Mouse (Mus musculus): ENCODE results near the gene Matn3.

Gene Matn3

DNA sequence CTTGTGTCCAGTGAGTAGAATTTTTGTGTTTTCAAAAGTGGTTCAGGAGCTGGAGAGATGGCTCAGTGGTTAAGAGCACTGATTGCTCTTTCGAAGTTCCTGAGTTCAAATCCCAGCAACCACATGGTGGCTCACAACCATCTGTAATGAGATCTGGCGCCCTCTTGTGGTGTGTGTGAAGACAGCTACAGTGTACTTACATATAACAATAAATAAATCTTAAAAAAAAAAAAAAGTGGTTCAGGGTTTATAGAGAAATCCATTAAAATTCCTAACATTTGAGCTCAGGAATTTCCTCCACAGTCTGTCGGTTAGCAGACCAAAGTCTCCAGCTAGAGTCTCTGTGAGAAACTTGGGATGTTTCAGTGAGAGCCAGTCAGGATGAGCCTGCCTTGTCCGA is 11.5 kb upstream of the Matn3 start:
- DNase-seq: peak; percentile 32 to 47

GRCm38 (mm10) chr12:8939490-8939889 is 8.2 kb upstream of the Matn3 start:
- DNase-seq: no peak

DNA sequence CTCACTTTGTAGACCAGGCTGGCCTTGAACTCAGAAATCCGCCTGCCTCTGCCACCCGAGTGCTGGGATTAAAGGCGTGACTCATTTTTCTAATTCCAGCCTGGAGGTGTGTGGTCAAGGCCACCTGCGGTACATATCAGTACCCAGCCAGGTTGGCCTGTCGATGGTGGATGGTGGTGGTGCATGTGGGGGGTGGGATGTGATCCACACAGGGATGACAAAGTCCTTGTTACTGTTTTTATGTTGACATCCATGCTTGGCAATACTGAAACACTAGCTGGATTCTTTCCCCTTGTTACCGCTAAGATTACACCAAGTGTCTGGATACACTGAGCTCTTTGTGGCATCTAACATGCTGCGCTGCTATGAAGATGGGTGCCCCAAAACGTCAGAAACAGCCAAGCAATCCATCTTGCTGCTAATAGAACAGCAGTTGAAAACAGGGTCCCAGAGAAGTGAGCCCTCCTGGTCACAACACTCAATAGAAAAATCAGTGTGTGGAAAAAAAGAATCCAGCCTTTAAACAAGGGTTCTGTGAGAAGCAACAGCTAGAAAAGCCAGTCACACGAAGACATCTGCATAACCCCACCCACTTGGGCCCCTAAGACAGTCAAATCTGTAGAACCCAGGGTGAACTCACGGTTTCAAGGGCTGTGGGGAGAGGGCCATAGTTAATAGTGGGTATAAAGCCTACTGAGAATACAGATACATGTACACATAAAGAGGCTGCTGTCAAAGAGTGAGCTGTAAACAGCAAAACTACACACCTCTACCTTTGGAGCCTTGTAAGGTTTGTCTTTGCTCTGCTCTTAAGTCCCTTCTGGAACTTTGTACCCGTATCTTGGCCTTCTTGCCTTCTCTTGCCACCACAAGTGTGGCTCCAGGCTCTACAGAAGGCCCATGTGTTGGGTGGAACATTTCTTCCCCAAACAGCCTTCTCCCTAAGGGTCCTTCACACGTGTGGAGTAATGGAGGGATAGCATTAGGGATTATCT is 7.4 kb upstream of the Matn3 start:
- no peak for DNase-seq

DNA sequence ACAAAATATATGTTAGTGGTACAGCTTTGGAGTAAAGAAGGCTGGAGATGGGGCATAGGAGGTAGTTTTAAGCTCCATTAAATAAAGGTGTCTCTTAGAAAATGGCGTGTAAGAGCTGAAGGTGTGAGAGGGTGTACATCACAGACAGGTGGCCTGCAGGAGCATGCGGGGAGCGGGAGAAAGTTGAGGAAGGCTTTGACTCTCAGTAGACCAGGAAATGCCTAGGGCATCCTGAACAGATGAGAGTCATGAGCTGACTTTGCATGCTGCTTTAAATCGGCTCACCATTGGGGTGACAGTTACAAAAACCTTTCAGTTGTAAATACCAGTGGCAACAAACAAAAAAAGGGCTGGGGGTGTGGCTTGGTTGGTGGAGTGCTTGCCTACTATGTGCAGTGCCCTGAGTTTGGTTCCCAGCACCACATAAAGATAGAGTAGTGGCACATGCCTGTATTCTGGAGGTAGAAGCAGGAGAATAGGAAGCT is 6.6 kb upstream of the Matn3 start:
- no peak for DNase-seq

- no peak for DNase-seq
These were observed 5.9 kb upstream of the Matn3 start for GRCm38 (mm10) chr12:8941699-8942392.

DNA sequence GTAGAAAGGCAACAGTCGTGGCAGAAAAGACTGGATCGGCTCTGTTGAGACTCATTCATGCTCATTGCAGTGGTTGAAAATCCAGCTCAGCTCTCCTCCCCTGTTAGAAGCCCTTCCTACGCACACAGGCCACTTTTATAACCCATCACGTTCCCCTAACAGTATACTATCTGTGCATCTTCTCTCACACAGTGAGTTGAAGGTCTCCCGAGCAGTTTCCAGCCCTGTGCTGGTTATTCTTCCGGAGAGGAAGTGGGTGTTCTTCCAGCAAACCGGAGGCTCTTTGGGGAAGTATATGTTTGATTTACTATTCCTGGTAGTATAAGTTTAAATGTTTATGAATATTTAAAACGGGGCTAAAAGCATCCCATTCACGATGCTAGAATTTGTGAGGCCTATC is 566 bp upstream of the Matn3 start:
- no peak for DNase-seq

DNA sequence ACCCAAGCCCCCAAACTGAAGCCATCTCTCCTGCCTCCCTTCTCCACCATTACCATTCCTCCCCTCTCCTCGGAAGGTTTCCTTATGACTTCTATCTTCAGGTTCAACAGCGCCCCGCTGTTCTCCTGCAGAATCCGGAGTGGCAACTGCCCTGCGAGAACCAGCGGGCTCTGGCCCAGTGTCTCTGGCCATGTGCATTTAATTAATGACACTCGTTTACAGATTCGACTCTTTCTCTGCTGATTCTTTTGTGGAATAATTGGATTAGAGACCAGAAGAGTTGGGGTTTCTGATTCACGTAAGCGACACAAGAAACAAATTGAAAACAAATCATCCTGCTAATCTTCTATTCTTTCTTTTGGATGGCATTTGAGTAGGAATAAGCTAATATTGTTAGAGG is 5.4 kb downstream of the Matn3 start:
- no peak for DNase-seq

- DNase-seq: no peak
These were observed 6.4 kb downstream of the Matn3 start for GRCm38 (mm10) chr12:8954161-8954561.

- DNase-seq: no peak
These were observed 14.0 kb downstream of the Matn3 start for GRCm38 (mm10) chr12:8961607-8962316.

DNA sequence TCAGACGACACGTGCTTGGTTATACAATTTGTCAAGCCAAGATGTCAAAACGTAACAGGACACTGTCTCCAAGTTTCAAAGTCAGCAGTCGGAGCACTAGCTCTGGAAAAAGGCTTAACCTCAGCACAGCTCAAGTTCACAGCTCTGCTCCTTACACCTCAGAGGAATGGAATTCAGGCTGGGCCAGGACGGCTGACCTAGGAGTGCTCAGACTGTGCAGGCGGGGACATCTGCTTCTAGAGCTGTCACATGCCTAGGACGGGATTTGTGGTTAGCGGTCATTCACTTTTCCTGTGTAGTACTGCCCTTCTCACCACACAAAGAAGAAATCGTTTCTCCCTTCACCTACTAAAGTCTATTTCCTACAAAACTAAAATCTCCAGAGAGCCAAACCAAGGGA is 22.1 kb downstream of the Matn3 start:
- no peak for DNase-seq

DNA sequence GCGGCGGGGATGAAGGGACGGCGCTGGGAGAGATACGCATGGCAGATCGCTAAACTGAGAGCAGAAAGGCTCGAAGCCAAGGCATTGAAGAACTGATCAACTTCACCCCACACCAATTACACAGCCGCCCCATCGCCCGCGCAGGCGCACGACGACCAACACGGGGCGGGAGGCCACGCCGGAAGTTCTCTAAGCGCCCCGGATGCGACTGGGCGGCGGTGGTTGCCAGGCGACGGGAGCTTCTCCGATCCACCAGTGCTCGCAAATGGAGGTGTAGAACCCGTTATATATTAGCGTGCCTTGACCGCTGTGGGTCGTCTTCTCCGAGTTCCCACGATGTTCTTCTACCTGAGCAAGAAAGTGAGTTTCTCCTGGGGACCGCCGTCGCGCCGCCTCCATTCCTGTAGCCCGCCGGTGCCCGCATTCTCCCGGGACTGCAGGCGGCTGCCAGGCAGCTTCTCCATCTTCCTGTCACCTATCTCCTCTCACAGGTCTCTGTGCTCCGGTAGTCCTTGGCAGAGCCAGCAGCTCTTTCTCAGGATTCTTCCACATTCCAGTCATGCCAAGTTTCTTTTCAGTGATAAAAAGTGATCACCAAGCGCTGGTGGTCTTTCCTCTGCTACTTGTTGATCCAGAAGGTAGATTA is 26.2 kb downstream of the Matn3 start, which contains the start of gene Wdr35:
Gene Wdr35, plus strand, starts transcription at position 73 of the 646 bp plus-strand sequence.
- DNase-seq: peak; percentile 94

DNA sequence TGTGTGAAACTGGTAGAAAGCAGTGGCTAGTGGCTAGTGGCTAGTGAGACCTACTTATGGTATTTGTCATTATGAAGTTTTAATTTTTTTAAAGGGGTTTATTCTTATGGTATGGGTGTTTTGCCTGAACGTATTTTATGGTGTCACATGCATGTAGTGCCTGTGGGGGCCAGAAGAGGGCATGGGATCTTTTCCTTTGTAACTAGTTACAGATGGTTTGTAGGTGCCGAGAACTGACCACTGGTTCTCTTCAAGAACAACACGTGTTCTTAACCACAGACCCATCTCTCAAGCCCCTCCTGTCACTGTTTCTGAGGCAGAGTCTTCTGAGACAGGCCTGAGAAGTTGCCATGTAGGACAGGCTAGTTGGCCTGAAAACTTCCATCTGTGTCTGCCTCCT is 27.3 kb downstream of the Matn3 start:
- DNase-seq: no peak

DNA sequence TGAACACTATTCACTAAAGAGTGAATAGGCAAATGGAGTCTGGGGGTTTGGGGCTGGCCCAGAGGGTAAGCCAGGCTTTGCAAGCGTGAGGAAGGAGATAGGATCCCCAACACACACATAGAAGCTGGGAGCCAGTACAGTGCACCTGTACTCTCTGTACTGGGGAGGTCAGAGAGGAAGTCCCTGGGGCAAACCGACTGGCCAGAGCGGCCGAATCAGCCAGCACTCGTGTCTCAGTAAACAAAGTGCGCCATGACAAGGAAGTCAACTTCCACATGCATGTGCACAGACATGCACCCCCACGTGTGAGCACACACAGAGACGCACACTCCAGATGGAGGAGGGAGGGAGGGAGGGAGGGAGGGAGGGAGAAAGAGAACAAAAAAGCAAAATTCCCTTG is 45.5 kb downstream of the Matn3 start:
- no peak for DNase-seq

- no peak for DNase-seq
These were observed 50.6 kb downstream of the Matn3 start for GRCm38 (mm10) chr12:8998318-8998717.

GRCm38 (mm10) chr12:9002038-9002648 is 54.4 kb downstream of the Matn3 start:
- peak; percentile 73 to 74 for DNase-seq

DNA sequence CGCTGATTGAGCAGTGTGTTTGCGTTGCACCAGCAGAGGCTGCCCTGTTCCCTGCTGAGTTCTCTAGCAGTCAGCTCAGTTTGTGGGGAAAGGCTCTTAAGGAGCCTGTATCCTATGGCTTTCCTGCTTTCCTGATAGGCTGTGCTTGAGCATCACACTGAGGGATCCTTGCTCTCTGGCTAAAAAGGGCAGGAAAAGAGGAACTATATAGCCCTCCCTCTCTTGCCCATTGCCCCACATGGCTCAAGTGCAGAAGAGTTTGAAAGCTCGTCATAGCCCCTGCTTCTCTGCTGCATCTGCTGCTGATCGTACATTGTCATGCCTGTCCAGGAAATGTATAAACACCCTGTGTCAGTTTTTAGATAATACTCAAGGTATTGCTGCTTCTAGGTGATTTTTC is 59.4 kb downstream of the Matn3 start:
- no peak for DNase-seq

- no peak for DNase-seq
These were observed 60.1 kb downstream of the Matn3 start for GRCm38 (mm10) chr12:9007811-9008210.

DNA sequence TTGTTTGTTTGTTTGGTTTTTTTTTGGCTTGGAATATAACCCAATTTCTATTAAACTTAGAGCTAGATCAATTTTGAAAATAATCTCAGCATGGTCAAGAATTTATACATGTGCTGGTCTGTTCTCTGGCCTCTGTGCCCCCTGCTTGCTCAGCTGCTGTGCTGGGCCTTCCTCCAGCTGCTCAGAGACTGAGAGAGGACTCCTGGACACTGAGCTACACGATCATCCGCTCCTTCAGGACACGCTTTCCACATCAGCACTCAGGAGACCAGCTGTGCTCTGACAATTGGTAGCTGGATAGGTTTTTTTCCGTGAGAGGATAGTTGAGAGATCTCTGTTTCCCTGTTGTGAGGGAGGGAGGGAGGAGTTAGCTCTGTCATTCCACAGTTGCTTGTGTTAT is 62.6 kb downstream of the Matn3 start:
- no peak for DNase-seq

DNA sequence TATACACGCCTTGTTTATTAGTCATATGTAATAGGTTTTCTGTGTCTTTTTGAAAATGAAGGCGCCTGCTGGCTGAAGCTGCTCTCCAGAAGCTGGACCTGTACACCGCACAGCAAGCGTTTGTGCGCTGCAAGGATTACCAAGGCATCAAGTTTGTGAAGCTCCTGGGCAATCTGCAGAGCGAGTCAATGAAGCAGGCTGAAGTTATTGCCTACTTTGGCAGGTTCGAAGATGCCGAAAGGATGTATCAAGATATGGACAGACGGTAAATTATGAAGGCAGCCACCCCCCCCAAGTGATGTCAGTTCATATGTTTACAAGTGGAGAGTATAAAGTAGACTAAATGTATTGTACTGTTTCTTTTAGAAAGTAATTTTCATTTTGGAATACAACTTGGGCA is 68.6 kb downstream of the Matn3 start:
- DNase-seq: no peak

GRCm38 (mm10) chr12:9020431-9020830 is 72.7 kb downstream of the Matn3 start:
- DNase-seq: no peak

DNA sequence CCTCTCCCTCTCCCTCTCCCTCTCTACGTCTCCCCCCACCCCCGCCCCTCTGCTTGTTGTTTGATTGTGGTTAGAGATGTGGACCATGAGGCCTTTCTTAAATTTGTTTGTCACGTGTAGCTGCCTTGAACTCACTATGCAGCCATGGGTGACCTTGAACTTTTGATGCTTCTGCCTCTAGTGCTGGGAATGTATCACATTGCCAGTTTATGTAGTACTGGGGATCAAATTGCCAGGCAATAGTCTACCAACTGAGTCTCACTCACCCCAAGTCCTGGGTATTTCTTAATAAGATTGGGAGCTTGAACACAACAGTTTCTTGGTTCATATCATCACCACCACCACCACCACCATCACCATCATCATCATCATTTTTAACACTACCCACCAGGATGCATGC is 73.3 kb downstream of the Matn3 start:
- DNase-seq: no peak

Measured in cerebellum, postnatal 14 days (tissue).